Mouse (Mus musculus): ENCODE measurements at regions not wholly inside any gene's neighbourhood (a gene's known extent, or its start where the extent isn't known, plus 50 kb on each side); places are given as distances from the start of the nearest gene placed in this dataset.

- TF ChIP-seq ZNF384 (IDR thresholded peaks at IDR 0.05; ENCODE audit: low read depth, low read length): no peak
- no peak for TF ChIP-seq ZC3H11A (IDR thresholded peaks at IDR 0.05; ENCODE audit: borderline replicate concordance, low read depth, low read length)
- TF ChIP-seq CHD2 (IDR thresholded peaks at IDR 0.05; ENCODE audit: low read depth, low read length): no peak
- TF ChIP-seq MAFK (IDR thresholded peaks at IDR 0.05; ENCODE audit: insufficient read depth, low read depth, low read length): no peak
Measured at GRCm38 (mm10) chr3:21961091-21961490, 115.4 kb upstream of the Tbl1xr1 start.

All from ES-E14 (cell line).